Mouse (Mus musculus) adrenal gland, adult (tissue): ENCODE data around the gene Clba1.

Experiments used
- DNase-seq, 2 experiments: peaks; one replicate each; pipeline ENCODE4 v3.0.0; 2022 to 2023; ENCODE audit warnings: low spot score in 1 of 2; ENCODE audit not compliant: inconsistent age in 2 of 2

The Clba1 gene

DNA sequence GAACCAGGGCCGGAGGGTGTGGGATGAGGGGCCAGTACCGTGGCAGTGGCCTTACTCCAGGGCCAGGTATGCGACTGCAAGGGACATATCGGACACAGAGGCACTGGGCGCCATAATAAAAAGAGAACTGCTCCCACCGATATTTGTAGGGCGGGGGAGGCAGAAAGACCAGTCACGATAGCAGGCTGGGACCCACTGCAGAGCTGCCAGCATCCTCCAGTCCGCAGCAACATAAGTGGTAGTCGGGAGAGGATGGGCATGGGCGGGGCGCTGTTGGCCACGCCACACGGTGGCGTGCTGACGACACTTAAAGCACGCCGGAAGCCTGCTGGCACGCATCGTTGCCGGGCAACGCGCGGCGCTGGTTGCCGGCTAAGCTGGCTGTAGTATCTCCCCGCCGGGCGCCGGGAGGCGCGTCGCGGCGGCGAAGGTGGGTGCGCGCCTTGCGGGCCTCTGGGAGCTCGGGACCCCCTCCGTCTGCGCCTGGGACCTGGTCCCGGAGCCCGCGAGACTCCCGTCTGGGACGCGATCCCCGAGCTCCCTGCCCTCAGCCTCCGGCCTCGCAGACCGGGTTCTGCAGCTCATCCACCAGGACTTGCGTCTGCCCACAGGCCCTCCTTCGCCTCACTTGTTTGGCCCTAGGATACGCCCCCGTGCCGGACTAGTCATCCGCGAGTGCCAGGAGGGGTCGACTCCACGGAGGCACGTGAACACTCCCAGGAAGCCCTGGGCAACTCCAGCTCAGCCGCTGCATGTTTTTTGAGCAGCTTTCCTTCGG is at the start of gene Clba1:
Clba1 (plus strand) TSS at position 351 of the 778 bp plus-strand sequence.
- DNase-seq: peak; percentile 94 to 96

- DNase-seq: no peak
These were observed 49.3 kb upstream of the Clba1 start for GRCm38 (mm10) chr12:112759471-112759870.

- peak in 1 of 2 experiments; percentile 49 for DNase-seq
These were observed 48.4 kb upstream of the Clba1 start, which contains the start of gene Pld4 for GRCm38 (mm10) chr12:112760154-112760926. Gene Pld4 (plus strand): TSS chr12:112760655.

GRCm38 (mm10) chr12:112761411-112761810 is 47.3 kb upstream of the Clba1 start:
- DNase-seq: no peak

GRCm38 (mm10) chr12:112762018-112762417 is 46.7 kb upstream of the Clba1 start:
- peak in 1 of 2 experiments; percentile 37 for DNase-seq

DNA sequence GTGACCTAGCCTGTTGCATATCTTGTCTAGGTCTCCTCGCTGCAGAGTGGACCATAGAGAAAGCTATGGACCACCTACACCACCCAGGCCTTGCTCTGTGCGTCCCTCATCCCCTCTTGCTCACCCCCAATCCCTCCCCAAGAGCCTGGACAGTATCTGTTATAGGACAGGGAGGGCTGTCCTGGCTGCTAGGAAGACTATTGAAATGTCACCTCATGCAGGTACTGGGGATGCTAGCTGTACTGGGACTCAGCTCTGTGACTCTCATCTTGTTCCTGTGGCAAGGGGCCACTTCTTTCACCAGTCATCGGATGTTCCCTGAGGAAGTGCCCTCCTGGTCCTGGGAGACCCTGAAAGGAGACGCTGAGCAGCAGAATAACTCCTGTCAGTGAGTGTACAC is 45.6 kb upstream of the Clba1 start:
- peak in 1 of 2 experiments; percentile 24 for DNase-seq

GRCm38 (mm10) chr12:112764141-112764540 is 44.6 kb upstream of the Clba1 start:
- peak; percentile 78 to 92 for DNase-seq

- no peak for DNase-seq
These were observed 43.7 kb upstream of the Clba1 start for GRCm38 (mm10) chr12:112764991-112765390.

GRCm38 (mm10) chr12:112766586-112766985 is 42.2 kb upstream of the Clba1 start:
- no peak for DNase-seq

- DNase-seq: no peak
These were observed 41.5 kb upstream of the Clba1 start for GRCm38 (mm10) chr12:112767036-112767890.

DNA sequence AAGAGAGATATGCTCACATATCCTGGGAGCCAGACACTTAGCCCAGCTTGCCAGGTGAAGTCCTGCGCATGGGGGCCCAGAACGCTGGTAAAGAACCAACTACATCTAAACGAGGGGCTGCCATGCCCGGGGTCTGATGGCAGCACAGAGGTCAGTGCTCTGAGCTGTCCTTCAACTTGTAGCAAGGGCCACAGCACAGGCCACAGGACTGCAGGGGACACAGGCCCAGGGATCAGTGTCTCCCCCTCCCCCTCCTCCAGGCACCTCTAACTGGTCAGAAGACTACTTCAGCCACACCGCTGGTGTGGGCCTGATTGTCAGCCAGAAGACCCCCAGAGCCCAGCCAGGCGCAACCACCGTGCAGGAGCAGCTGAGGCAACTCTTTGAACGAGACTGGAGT is 40.6 kb upstream of the Clba1 start:
- no peak for DNase-seq

DNA sequence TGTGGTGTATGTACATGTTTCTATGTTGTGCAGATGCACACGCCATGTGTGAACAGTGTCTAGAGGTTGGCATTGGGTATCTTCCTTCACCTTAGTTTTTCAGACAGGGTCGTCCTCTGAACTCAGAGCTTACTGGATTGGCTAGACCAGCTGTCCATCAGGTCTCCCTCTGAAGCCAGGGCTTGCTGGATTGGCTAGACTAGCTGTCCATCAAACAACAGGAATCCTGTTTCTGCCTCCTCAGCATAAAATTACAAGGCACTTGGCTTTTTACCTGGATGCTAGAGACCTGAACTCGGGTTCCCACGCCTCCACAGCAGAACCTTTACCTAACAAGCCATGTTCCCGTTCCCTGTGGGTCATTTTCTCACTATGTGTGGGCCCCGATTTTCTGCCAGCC is 39.7 kb upstream of the Clba1 start:
- no peak for DNase-seq

GRCm38 (mm10) chr12:112769751-112770150 is 39.0 kb upstream of the Clba1 start:
- DNase-seq: no peak

GRCm38 (mm10) chr12:112770396-112770795 is 38.3 kb upstream of the Clba1 start:
- DNase-seq: no peak

- no peak for DNase-seq
These were observed 36.4 kb upstream of the Clba1 start for GRCm38 (mm10) chr12:112772306-112772705.

GRCm38 (mm10) chr12:112773366-112773765 is 35.4 kb upstream of the Clba1 start:
- no peak for DNase-seq

DNA sequence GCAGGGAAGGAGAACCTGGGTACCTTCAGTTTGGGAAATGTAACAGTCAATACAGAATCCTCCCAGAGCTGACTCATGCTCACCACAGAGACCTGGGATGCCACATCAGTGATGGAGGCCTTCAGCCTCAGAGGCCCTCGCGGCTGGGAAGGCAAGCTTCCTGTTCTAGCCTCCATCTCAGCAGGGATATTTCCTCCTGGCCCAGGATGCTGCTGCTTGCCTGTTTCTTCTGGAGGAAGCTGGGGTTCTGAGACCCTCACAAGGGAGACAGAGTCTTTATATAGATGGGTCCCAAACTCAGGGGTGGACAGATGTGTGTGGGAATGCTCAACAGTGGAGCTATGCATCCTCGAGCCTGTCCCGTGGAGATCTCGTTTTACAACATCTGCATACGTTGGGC is 34.7 kb upstream of the Clba1 start:
- no peak for DNase-seq

GRCm38 (mm10) chr12:112774481-112774880 is 34.3 kb upstream of the Clba1 start:
- DNase-seq: no peak

DNA sequence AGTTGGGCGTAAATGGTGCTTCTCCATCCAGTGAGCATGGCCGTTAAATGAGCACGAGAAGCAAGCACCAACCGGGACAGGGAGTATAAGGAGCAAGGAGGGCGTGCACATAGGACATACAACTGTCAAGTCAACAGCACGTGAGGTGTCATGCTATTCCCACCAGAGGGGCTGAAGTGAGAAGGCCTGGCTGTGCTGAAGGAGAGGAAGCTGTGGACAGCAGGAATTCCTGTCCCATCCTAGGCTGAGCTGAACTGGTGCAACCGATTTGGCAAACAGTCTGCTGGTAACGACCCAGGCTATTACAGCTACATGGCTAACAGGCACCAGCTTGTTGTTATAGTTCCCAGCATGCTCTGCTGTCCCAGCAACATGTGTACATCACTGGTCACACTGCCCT is 17.7 kb upstream of the Clba1 start:
- DNase-seq: no peak

GRCm38 (mm10) chr12:112793601-112794355 is 15.0 kb upstream of the Clba1 start:
- peak; percentile 56 to 77 for DNase-seq
